Mouse (Mus musculus) heart, embryonic 12.5 days (tissue): ENCODE measurements around the gene Btd. TPM values are rescaled to one million over a fixed set of nuclear protein-coding genes. Genes with fewer than 3 reads are reported as not detected.

Experiments
- ATAC-seq: fragments of 200-750 bp; cut with Nextera tagmentation; 2 replicates; pipeline ENCODE4 v1.8.0; 2017; ENCODE audit warnings: moderate TSS enrichment, moderate library complexity; ENCODE audit not compliant: insufficient number of reproducible peaks, low FRiP score
- H3K27ac ChIP-seq: fragments of 300-500 bp; sonication (generic); 2 replicates; pipeline ENCODE4 v1.5.1; 2016; ENCODE audit warnings: mild to moderate bottlenecking, moderate library complexity; ENCODE audit not compliant: poor library complexity, severe bottlenecking
- H3K27me3 ChIP-seq: fragments of 300-500 bp; sonication (generic); replicated peaks from 2 replicates; pipeline ENCODE4 v1.6.1; 2016; ENCODE audit warnings: mild to moderate bottlenecking, moderate library complexity
- H3K36me3 ChIP-seq: fragments of 300-500 bp; sonication (generic); 2 replicates; pipeline ENCODE4 v1.6.1; 2016; ENCODE audit warnings: mild to moderate bottlenecking, moderate library complexity
- H3K4me1 ChIP-seq: fragments of 300-500 bp; sonication (generic); replicated peaks from 2 replicates; pipeline ENCODE4 v1.6.1; 2016; ENCODE audit warnings: mild to moderate bottlenecking
- H3K4me2 ChIP-seq: fragments of 300-500 bp; sonication (generic); 2 replicates; pipeline ENCODE4 v1.6.1; 2016; ENCODE audit warnings: mild to moderate bottlenecking, moderate library complexity
- H3K4me3 ChIP-seq: fragments of 300-500 bp; sonication (generic); 2 replicates; pipeline ENCODE4 v1.5.1; 2016; ENCODE audit warnings: mild to moderate bottlenecking
- H3K9ac ChIP-seq: fragments of 300-500 bp; sonication (generic); 2 replicates; pipeline ENCODE4 v1.6.1; 2016; ENCODE audit warnings: mild to moderate bottlenecking, moderate library complexity
- H3K9me3 ChIP-seq: fragments of 300-500 bp; sonication (generic); replicated peaks from 2 replicates; pipeline ENCODE4 v1.6.1; 2016; ENCODE audit warnings: mild to moderate bottlenecking, moderate library complexity
- WGBS: fragments of 180-500 bp; shearing (Covaris S2); methylation state at CpG from one replicate; pipeline ENCODE4 v1.1.7; 2016; 5-methylcytosine and 5-hydroxymethylcytosine counted together
- polyA plus RNA-seq: library from polyadenylated mRNA; unstranded; fragments of >200 nt; fragmentation: Nextera tagmentation; extraction: Ambion mirVana; gene quantifications from 2 replicates; pipeline ENCODE4 v1.2.1, GENCODE M21; 2016

The Btd gene
- polyA plus RNA-seq, 1 experiment from 2014 or later, result 23.1 TPM

DNA sequence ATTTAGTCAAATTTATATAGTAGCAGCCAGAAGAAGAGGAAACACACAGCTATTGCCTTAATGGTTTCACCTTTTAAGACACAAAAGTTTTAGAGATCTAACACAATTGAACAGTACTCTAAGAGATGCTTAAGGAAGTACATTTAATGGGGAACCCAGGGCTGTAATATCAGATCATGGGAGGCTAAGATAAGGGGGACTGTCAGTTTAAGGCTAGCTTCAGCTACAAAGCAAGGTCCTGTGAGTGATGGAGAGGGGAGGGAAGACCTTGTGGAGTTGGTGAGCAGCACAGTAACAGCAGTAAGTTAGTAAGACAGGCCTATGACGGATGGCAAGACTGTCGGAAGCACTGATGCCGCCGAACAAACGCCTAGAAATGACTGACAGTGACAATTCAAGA is 76.5 kb downstream of the Btd start:
- H3K4me1 ChIP-seq, result no peaks in the 10 kb centered on the region
- H3K27ac ChIP-seq, result no peak overlapping the region
- H3K27me3 ChIP-seq, result no peaks in the 10 kb centered on the region
- ATAC-seq, result no peak
- WGBS, result 90% methylated on average over 5 of the region's 5 CpGs
- peaks cover 44% of the 10 kb centered on the region for H3K36me3 ChIP-seq
- H3K9ac ChIP-seq, result no peak overlapping the region
- no peak overlapping the region for H3K4me3 ChIP-seq
- no peak overlapping the region for H3K4me2 ChIP-seq
- no peaks in the 10 kb centered on the region for H3K9me3 ChIP-seq

Other genes starting within 250 kb of the Btd start
- 29.9 and 30.2 TPM in 2 replicates for gene Sh3bp5, start 204.9 kb upstream of the Btd start, polyA plus RNA-seq
- 20.1 and 20.9 TPM in 2 replicates for gene Eaf1, start 146.6 kb upstream of the Btd start, polyA plus RNA-seq
- gene Mettl6, start 146.0 kb upstream of the Btd start, polyA plus RNA-seq, result 46.4 and 49.7 TPM in 2 replicates
- 7.6 and 7.7 TPM in 2 replicates for gene Colq, start 49.7 kb upstream of the Btd start, polyA plus RNA-seq
- 0.10 and 3.7 TPM in 2 replicates for gene Gm49387, start 150 bp upstream of the Btd start, polyA plus RNA-seq
- 7.9 and 13.2 TPM in 2 replicates for gene Hacl1, start 258 bp downstream of the Btd start, polyA plus RNA-seq
- 8.8 and 11.7 TPM in 2 replicates for gene Ankrd28, start 189.6 kb downstream of the Btd start, polyA plus RNA-seq